8 mouse cellular contexts compared by ENCODE assay signal in the genomic region with DNA sequence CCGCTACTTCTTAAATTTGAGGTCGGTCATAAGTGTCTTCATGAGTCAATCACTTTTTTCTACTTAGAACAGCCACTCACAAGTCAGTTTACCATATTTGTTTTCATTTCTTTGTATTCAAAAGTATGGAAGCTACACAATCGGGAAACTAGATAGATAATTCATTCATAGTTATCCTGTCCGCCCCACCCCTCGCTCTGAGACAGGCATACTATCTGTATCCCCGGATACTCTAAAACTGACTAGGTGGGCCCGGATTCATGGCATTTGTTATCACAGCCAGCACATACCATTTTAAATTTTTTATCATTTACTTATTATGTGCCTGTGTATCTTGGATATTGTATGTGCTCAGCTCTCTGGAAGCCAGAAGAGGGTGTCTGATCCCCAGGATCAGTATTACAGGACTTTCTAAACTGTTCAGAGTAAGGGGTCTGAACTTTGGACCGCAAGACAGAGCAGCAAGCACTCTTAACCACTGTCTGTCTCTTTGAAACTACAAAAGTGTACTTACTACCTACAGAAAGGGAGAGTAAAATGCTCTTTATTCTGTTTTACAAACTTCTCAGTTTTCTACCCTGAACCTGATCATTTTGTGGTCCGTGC. TPM values are rescaled to one million over a fixed set of nuclear protein-coding genes. Genes with fewer than 3 reads are reported as not detected.
DNase-seq lines count a peak whose midpoint lies in the region; ATAC-seq lines count a peak whose summit lies in the region.

No protein-coding gene starts in this region.

- ATAC-seq in neural tube, embryonic 11.5 days (ENCODE audit: insufficient read depth, low FRiP score, low TSS enrichment), result no peak
- ATAC-seq in limb, embryonic 15.5 days (ENCODE audit: insufficient number of reproducible peaks, low FRiP score, low TSS enrichment, low read depth), result no peak
- ATAC-seq in stomach, embryonic 16.5 days (ENCODE audit: insufficient read depth, low FRiP score), result no peak

- no peaks in the 10 kb centered on the region for H3K27me3 ChIP-seq in neural tube, embryonic 11.5 days (ENCODE audit: control insufficient read depth, insufficient read depth, low read length)
- no peaks in the 10 kb centered on the region for H3K27me3 ChIP-seq in forebrain, embryonic 10.5 days (ENCODE audit: poor library complexity, severe bottlenecking)
- no peaks in the 10 kb centered on the region for H3K27me3 ChIP-seq in limb, embryonic 15.5 days
- no peaks in the 10 kb centered on the region for H3K27me3 ChIP-seq in stomach, embryonic 16.5 days (ENCODE audit: control insufficient read depth, insufficient read depth, low read length)

- 67% methylated on average over 9 of the region's 9 CpGs for WGBS in neural tube, embryonic 11.5 days
- 77% methylated on average over 9 of the region's 9 CpGs for WGBS in forebrain, embryonic 10.5 days
- 58% methylated on average over 9 of the region's 9 CpGs for WGBS in limb, embryonic 15.5 days
- WGBS in stomach, embryonic 16.5 days, result 39% methylated on average over 9 of the region's 9 CpGs

- no peak overlapping the region for H3K27ac ChIP-seq in neural tube, embryonic 11.5 days (ENCODE audit: low read depth, low read length)
- H3K27ac ChIP-seq in forebrain, embryonic 10.5 days, result peak overlapping the region; percentile 99
- H3K27ac ChIP-seq in limb, embryonic 15.5 days, result peak overlapping the region; percentile 100
- H3K27ac ChIP-seq in stomach, embryonic 16.5 days (ENCODE audit: low read length), result peak overlapping the region; percentile 99

- no peaks in the 10 kb centered on the region for H3K9me3 ChIP-seq in neural tube, embryonic 11.5 days (ENCODE audit: control insufficient read depth, low read length)
- H3K9me3 ChIP-seq in forebrain, embryonic 10.5 days, result no peaks in the 10 kb centered on the region
- no peaks in the 10 kb centered on the region for H3K9me3 ChIP-seq in limb, embryonic 15.5 days
- H3K9me3 ChIP-seq in stomach, embryonic 16.5 days (replicated peaks; ENCODE audit: control insufficient read depth, low read length), result no peaks in the 10 kb centered on the region

- peak overlapping the region; percentile 97 for H3K9ac ChIP-seq in neural tube, embryonic 11.5 days (ENCODE audit: low read length)
- H3K9ac ChIP-seq in limb, embryonic 15.5 days, result peak overlapping the region; percentile 91; the same call in 1 of the 2 replicates
- peak overlapping the region; percentile 96 for H3K9ac ChIP-seq in stomach, embryonic 16.5 days (ENCODE audit: low read length)

- no peak for DNase-seq in neural tube, embryonic 11.5 days (ENCODE audit: low spot score)
- no peak for DNase-seq in neural tube, embryonic 10.5 days (ENCODE audit: extremely low spot score, low spot score)
- no peak for DNase-seq in forebrain, embryonic 10.5 days (ENCODE audit: extremely low spot score, low spot score)
- no peak for DNase-seq in cerebellum, adult 18-20 months
- no peak for DNase-seq in MN1 (ENCODE audit: low spot score)
- no peak for DNase-seq in spleen, adult 18-20 months

- H3K4me1 ChIP-seq in neural tube, embryonic 11.5 days (ENCODE audit: control insufficient read depth, insufficient read depth, low read length), result peaks cover 10% of the 10 kb centered on the region; the same call in 1 of the 2 replicates
- H3K4me1 ChIP-seq in forebrain, embryonic 10.5 days, result peaks cover 39% of the 10 kb centered on the region
- H3K4me1 ChIP-seq in limb, embryonic 15.5 days, result peaks cover 21% of the 10 kb centered on the region
- peaks cover 32% of the 10 kb centered on the region for H3K4me1 ChIP-seq in stomach, embryonic 16.5 days (ENCODE audit: control insufficient read depth, insufficient read depth, low read length)

- H3K4me3 ChIP-seq in neural tube, embryonic 11.5 days (ENCODE audit: low read depth, low read length), result peak overlapping the region; percentile 80
- peak overlapping the region; percentile 85 for H3K4me3 ChIP-seq in forebrain, embryonic 10.5 days
- H3K4me3 ChIP-seq in limb, embryonic 15.5 days, result peak overlapping the region; percentile 79
- peak overlapping the region; percentile 87 for H3K4me3 ChIP-seq in stomach, embryonic 16.5 days (replicated peaks; ENCODE audit: low read length)

- peak overlapping the region; percentile 74 for H3K4me2 ChIP-seq in neural tube, embryonic 11.5 days (ENCODE audit: low read depth)
- H3K4me2 ChIP-seq in limb, embryonic 15.5 days, result peak overlapping the region; percentile 53
- H3K4me2 ChIP-seq in stomach, embryonic 16.5 days (ENCODE audit: low read depth, low read length), result peak overlapping the region; percentile 68

- no peaks in the 10 kb centered on the region for H3K36me3 ChIP-seq in neural tube, embryonic 11.5 days (ENCODE audit: control insufficient read depth, insufficient read depth, low read length)
- H3K36me3 ChIP-seq in forebrain, embryonic 10.5 days (replicated peaks), result peaks cover 33% of the 10 kb centered on the region
- no peaks in the 10 kb centered on the region; the same call in 1 of the 2 replicates for H3K36me3 ChIP-seq in limb, embryonic 15.5 days
- no peaks in the 10 kb centered on the region for H3K36me3 ChIP-seq in stomach, embryonic 16.5 days (ENCODE audit: control insufficient read depth, insufficient read depth, low read length)

RNA-seq across cellular contexts. Expression of a gene that starts 2.2 kb away (rescaled TPM):
- 59.4 and 64.6 TPM in 2 replicates for polyA plus RNA-seq in neural tube, embryonic 11.5 days (2014; fragmentation: Nextera tagmentation; extraction: Ambion mirVana)
- polyA plus RNA-seq in forebrain, embryonic 10.5 days (2016; fragmentation: Nextera tagmentation; extraction: Ambion mirVana), result 56.4 and 60.7 TPM in 2 replicates
- 40.6 and 41.4 TPM in 2 replicates for polyA plus RNA-seq in limb, embryonic 15.5 days (2015; fragmentation: Nextera tagmentation; extraction: Ambion mirVana)
- polyA plus RNA-seq in stomach, embryonic 16.5 days (2015; fragmentation: Nextera tagmentation; extraction: Ambion mirVana), result 36.8 and 37.9 TPM in 2 replicates

RNA-seq across cellular contexts. Expression of a gene that starts 51.2 kb away (rescaled TPM):
- polyA plus RNA-seq in neural tube, embryonic 11.5 days (2014; fragmentation: Nextera tagmentation; extraction: Ambion mirVana), result 81.3 and 81.9 TPM in 2 replicates
- 47.4 and 47.8 TPM in 2 replicates for polyA plus RNA-seq in forebrain, embryonic 10.5 days (2016; fragmentation: Nextera tagmentation; extraction: Ambion mirVana)
- polyA plus RNA-seq in limb, embryonic 15.5 days (2015; fragmentation: Nextera tagmentation; extraction: Ambion mirVana), result 44.9 and 45.2 TPM in 2 replicates
- 44.3 and 45.8 TPM in 2 replicates for polyA plus RNA-seq in stomach, embryonic 16.5 days (2015; fragmentation: Nextera tagmentation; extraction: Ambion mirVana)

RNA-seq across cellular contexts. Expression of a gene that starts 57.2 kb away (rescaled TPM):
- 19.4 and 20.6 TPM in 2 replicates for polyA plus RNA-seq in neural tube, embryonic 11.5 days (2014; fragmentation: Nextera tagmentation; extraction: Ambion mirVana)
- polyA plus RNA-seq in forebrain, embryonic 10.5 days (2016; fragmentation: Nextera tagmentation; extraction: Ambion mirVana), result 19.3 and 22.1 TPM in 2 replicates
- 13.3 and 16.2 TPM in 2 replicates for polyA plus RNA-seq in limb, embryonic 15.5 days (2015; fragmentation: Nextera tagmentation; extraction: Ambion mirVana)
- polyA plus RNA-seq in stomach, embryonic 16.5 days (2015; fragmentation: Nextera tagmentation; extraction: Ambion mirVana), result 10.9 and 11.1 TPM in 2 replicates
